Mouse (Mus musculus): ENCODE results near the gene Ddx60. TPM values are rescaled to one million over a fixed set of nuclear protein-coding genes. Genes with fewer than 3 reads are reported as not detected.

Ddx60 gene
- polyA plus RNA-seq (2015; fragmentation: Nextera tagmentation; extraction: Ambion mirVana), result 4.0 and 7.9 TPM in 2 replicates

GRCm38 (mm10) chr8:61927777-61928494, at the start of gene Ddx60:
Gene Ddx60, plus strand, starts transcription at chr8:61928087.

GRCm38 (mm10) chr8:61902521-61902920, 25.4 kb upstream of the Ddx60 start, which contains the start of gene Palld:
Gene Palld, minus strand, starts transcription at chr8:61902690.

Other genes with a start within 250 kb of the Ddx60 start
- 14.1 and 25.9 TPM in 2 replicates for gene Palld, start 25.4 kb upstream of the Ddx60 start, polyA plus RNA-seq (2015; fragmentation: Nextera tagmentation; extraction: Ambion mirVana)
- gene Anxa10, start 195.1 kb downstream of the Ddx60 start, polyA plus RNA-seq (2015; fragmentation: Nextera tagmentation; extraction: Ambion mirVana), result 0.12 and 1.8 TPM in 2 replicates